Mouse (Mus musculus) liver (tissue): Measurements from ENCODE around the gene Lpar5.

Experiments
- DNase-seq: peaks from one replicate; pipeline ENCODE4 v3.0.0-alpha.2; 2020; ENCODE audit warnings: mixed read lengths

The Lpar5 gene

GRCm38 (mm10) chr6:125088561-125089321 is 21.0 kb downstream of the Lpar5 start:
- peak; percentile 83 for DNase-seq

- peak; percentile 89 for DNase-seq
Measured at GRCm38 (mm10) chr6:125089521-125090321, 22.0 kb downstream of the Lpar5 start.

GRCm38 (mm10) chr6:125090341-125091085 is 22.8 kb downstream of the Lpar5 start:
- DNase-seq: no peak

GRCm38 (mm10) chr6:125092372-125092771 is 24.7 kb downstream of the Lpar5 start:
- DNase-seq: no peak

- no peak for DNase-seq
Measured at GRCm38 (mm10) chr6:125094843-125095242, 27.1 kb downstream of the Lpar5 start.

GRCm38 (mm10) chr6:125095391-125096278 is 27.9 kb downstream of the Lpar5 start, which contains the start of gene Chd4:
TSS of gene Chd4 (plus strand) at chr6:125095981.
- DNase-seq: peak; percentile 97

- no peak for DNase-seq
Measured at GRCm38 (mm10) chr6:125096279-125096596, 28.5 kb downstream of the Lpar5 start.

GRCm38 (mm10) chr6:125096597-125097345 is 29.1 kb downstream of the Lpar5 start:
- DNase-seq: peak; percentile 66

- DNase-seq: no peak
Measured at GRCm38 (mm10) chr6:125097346-125097689, 29.6 kb downstream of the Lpar5 start.

GRCm38 (mm10) chr6:125097951-125098350 is 30.2 kb downstream of the Lpar5 start:
- DNase-seq: no peak

GRCm38 (mm10) chr6:125098513-125098912 is 30.8 kb downstream of the Lpar5 start:
- no peak for DNase-seq

- no peak for DNase-seq
Measured at GRCm38 (mm10) chr6:125099421-125099971, 31.8 kb downstream of the Lpar5 start.

GRCm38 (mm10) chr6:125101444-125101843 is 33.7 kb downstream of the Lpar5 start:
- DNase-seq: no peak

- DNase-seq: peak; percentile 88
Measured at GRCm38 (mm10) chr6:125104223-125104622, 36.5 kb downstream of the Lpar5 start.

- no peak for DNase-seq
Measured at GRCm38 (mm10) chr6:125107705-125108104, 40.0 kb downstream of the Lpar5 start.

- DNase-seq: no peak
Measured at GRCm38 (mm10) chr6:125109371-125109770, 41.7 kb downstream of the Lpar5 start.

GRCm38 (mm10) chr6:125110927-125111326 is 43.2 kb downstream of the Lpar5 start:
- DNase-seq: peak; percentile 55

GRCm38 (mm10) chr6:125112553-125112952 is 44.8 kb downstream of the Lpar5 start:
- DNase-seq: no peak

- no peak for DNase-seq
Measured at GRCm38 (mm10) chr6:125119387-125119786, 51.7 kb downstream of the Lpar5 start.

- DNase-seq: no peak
Measured at GRCm38 (mm10) chr6:125128724-125129123, 61.0 kb downstream of the Lpar5 start.

GRCm38 (mm10) chr6:125129710-125130402 is 62.1 kb downstream of the Lpar5 start:
- no peak for DNase-seq
